Mouse (Mus musculus) cerebellum, adult 9-11 months (tissue): Measurements from ENCODE around the gene Trim31.
A peak's percentile ranks its signal among the peaks of the same experiment; 100 is the strongest.
"Not testable (repeated sequence)": the region's sequence is repeated elsewhere in the genome, so short reads cannot be mapped to it uniquely, and the experiment has no call there.

Experiments
- DNase-seq: peaks from one replicate; pipeline ENCODE4 v3.0.0; 2022

Trim31 gene

GRCm38 (mm10) chr17:36897552-36898205 lies at the start of gene Trim31:
Trim31 (plus strand) TSS chr17:36898118.
- DNase-seq, result no peak

- DNase-seq, result no peak
Observed at GRCm38 (mm10) chr17:36848911-36849310, 49.0 kb upstream of the Trim31 start.

GRCm38 (mm10) chr17:36849992-36850391 lies 47.9 kb upstream of the Trim31 start:
- no peak for DNase-seq

DNA sequence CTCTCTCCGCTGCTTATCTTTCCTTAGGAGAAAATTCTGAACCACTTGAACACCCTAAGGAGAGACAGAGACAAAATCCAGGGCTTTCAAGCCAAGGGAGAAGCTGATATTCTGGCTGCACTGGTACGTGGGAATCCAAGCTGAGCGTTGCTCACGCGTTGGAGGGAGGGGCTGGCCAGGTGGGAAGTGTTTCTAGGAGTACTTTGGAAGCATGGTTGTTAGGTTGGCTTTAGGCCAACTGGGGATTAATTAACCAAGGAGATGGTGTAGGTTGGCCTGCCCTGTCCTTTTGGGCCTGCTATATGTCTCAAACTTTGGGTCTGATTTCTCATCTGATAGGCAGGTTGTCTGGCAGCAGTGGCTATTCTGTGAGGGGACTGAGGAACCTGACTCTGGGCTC lies 46.7 kb upstream of the Trim31 start:
- DNase-seq, result no peak

GRCm38 (mm10) chr17:36851627-36852026 lies 46.3 kb upstream of the Trim31 start:
- no peak for DNase-seq

DNA sequence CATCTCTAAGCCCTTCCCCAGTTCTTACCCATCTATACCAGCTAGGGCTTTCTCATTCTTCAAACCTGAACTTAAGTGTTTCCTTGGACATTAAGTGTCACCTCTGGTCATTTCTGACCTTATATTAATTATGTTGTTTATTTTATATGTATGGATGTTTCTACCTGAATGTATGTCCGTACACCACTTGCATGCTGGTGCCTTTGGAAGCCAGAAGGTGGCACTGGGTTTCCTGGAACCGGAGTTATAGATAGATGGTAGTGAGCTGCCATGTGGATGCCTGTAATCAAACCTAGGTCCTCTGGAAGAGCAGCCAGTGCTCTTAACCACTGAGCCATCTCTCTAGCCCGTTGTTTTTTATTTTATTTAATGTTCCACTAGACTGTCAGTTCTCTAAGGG lies 42.4 kb upstream of the Trim31 start:
- no peak for DNase-seq

DNA sequence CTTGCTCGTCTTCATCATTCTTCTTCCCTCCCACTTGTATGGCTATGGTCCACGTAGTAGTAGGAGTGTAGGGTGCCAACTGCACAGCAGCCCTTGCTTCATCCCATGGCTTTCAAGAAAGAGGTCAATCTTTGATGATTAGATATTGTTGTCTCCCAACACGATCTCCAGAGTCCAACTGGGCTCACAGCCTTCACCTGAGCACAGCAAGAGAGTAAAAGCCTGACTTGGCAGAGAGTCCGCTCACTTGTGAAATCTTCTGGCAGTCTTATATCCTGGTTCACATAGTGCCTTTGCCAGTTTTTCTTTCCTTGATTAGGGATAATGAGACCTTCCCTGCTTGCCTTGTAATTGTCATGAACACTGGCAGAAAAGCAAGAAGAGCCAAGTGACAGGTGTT lies 41.7 kb upstream of the Trim31 start:
- no peak for DNase-seq

DNA sequence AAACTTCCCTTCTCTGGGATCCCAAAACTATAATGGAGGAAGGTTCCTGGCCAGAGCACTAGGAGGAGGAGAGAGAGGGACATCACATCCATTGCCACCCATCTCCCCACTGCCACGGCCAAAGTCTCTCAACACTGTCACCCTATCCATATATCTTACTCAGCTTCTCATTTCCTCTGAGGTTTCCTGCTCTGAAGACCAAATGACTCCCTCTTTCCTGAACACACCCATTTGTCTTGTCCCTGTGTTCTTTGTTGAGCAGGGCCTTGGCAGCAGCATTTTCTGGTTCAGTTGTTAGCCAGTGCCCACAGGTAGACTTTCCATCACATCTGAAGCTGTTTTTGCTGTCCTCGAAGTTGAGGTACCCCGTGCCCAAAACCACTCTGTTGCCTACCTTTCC lies 39.7 kb upstream of the Trim31 start:
- DNase-seq, result no peak

- no peak for DNase-seq
Observed at GRCm38 (mm10) chr17:36861680-36862079, 36.2 kb upstream of the Trim31 start.

DNA sequence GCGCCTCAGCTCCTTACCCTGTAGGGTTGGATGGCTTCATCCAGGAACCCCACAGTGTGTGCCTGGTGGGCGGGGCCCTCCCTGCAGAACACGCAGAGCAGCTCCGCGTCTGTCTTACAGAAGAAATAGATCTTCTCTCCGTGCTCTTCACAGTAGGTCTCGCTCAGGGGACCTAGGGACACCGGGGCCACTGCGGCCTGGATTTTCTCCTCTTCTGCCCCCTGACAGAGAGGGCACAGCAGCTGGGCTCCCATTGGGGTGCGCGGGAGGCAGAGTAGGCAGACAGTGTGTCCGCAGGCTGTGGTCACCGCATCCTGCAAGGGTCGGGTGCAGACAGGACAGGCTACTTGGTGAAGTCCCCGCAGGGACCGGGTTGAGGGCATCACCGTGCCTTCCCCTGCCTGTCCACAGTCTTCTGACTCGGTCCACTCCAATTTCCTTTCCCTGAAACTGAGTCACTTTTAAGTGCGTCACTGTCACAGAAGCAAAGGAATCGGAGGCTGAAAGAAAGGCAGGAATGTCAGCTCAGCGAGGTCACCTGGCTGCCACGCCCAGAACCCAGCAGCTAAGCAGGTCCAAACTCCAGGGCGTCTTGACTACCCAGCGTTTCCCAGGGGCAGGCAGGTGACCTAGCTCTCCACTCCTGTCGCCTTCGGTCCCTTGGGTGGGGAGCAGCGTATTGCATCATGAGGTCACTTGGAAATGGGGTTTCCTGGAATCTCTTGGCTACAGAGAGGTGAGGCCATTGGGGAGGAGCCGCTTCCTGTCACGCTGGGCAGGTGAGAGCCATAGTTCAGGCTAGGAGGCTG lies 31.0 kb upstream of the Trim31 start, which contains the start of gene Trim15:
Gene Trim15, minus strand, starts transcription at position 492 of the 809 bp plus-strand sequence.
- DNase-seq, result no peak

- no peak for DNase-seq
Observed at GRCm38 (mm10) chr17:36868836-36869235, 29.1 kb upstream of the Trim31 start.

DNA sequence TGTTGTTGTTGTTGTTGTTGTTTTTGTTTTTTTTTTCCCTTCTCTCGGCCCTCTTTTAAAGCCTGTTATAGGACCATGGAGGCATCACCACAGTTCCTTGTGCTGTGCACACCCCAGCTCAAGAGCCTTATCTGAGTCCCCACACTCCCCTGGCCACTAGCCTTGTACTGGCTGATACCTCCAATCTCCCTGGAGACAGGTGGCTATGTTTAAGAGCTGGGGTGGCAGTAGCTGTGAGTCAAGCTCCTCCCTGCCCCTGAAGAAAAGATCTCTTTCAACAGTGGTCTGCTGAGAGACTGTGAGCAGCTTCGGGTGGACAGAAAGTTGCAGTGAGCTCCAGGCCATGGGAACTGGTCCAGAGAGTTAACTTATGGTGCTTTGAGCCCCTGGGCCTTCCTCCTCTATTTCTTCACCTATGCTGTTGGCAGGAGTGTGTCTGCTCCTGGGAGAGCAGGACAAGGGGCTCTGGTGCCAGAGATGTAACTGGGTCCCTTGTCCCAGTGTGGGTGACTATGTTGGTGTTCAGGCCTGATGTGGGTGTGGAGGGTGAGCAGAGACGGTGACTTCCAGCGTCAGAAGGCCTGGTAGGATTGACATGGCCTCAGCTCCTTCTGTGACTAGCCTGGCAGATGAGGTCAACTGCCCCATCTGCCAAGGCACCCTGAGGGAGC lies 28.5 kb upstream of the Trim31 start, which contains the start of gene Trim10:
Gene Trim10, plus strand, starts transcription at position 291 of the 671 bp plus-strand sequence.
- no peak for DNase-seq

DNA sequence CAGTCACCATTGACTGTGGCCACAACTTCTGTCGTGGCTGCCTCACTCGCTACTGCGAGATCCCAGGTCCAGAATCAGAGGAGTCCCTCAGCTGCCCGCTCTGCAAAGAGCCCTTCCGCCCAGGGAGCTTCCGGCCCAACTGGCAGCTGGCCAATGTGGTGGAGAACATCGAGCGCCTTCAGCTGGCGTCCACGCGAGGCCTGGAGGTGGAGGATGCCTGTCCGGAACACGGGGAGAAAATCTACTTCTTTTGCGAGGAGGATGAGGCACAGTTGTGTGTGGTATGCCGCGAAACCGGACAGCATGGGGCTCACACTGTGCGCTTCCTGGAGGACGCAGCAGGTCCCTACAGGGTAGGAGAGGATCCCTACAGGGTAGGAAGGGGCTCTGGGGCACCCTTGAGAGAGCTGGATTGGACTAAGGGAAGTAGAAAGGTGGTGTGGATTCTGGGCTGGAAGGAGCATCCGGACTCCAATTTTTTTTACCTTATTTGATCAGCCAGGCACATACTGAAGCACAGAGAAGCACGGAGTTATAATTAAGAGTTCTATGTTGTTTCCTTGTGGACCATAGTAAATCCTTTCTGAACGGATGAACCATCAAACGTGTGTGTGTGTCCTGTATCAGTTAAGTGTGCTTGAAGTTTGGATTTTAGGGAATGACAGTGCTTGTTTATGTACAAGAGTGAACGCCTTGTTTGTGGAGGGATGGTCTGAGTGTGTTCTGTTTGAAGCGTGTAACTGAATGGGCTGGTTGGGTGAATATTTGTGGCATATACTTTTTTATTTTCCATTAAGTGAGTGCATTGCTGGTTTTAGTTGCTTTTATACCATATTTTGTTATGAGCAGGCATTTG lies 27.7 kb upstream of the Trim31 start:
- no peak for DNase-seq

DNA sequence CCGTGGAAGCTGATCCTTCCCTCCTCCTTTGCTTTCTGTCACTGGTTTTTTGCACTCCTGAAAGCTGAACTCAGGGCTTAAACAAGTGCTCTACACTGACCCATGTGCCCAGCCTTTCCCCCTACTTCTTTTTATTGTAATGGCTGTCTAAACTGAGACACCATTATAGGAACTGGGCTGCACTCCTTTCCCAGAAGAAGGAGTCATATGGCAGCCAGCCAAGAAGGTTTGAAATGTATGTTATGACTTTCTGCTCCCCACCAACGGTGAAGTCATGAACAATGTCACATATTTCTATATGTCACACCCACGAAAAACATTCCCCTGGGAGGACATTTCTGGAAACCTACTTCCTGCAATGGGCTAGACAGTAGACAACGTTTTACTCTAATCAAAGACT lies 23.3 kb upstream of the Trim31 start:
- DNase-seq, result no peak

DNA sequence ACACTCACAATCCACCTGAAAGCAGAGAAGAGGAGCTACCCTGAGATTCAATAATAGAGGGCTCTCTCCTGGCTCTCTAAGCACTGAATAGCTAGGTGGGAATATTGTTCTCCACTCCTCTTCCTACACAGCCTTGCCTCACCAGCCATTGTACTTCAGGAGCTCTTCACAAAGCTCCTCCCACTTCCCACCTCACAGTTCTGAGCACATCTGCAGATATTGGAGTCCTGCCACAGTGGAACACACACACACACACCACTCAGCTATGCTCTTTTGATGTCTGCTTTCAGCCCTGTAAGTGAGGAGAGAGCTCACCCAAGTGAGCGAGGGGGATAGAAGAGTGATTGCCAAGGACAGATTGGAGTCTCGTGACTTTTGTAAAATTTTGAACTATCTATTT lies 14.6 kb upstream of the Trim31 start:
- DNase-seq, result no peak

DNA sequence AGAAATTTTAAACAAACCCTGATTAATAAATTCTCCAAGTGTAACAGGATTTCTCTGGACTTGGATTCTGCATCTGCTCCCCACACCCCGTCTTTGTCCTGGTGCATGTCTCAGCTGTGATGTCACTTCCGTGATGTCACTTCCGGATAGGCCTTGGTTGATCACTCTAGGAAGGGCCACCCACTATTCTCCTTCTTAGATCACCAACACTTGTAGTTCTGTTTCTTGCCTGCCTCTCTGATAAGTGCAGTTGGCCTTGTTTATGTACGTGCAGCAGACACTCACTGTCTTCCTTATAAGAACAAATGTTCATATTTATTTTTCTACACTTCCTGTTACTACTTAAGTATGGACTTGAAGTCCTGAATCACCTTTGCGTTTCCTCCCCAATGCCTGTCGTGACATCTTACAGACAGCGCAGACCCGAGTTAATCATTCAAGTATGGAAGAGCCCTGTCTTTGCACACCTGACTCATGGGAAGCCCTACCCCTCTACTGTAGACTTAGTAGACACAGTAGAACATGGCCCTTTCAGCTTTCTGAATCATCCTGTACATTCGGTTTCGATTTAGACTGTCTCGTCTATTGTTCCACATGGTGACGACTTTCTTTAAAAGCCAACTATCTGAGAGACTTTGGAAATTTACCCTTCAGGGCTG lies 12.7 kb upstream of the Trim31 start:
- DNase-seq, result no peak

GRCm38 (mm10) chr17:36890073-36890903 lies 7.6 kb upstream of the Trim31 start, which contains the start of gene Trim40:
Trim40 (minus strand) TSS chr17:36890123.
- no peak for DNase-seq

DNA sequence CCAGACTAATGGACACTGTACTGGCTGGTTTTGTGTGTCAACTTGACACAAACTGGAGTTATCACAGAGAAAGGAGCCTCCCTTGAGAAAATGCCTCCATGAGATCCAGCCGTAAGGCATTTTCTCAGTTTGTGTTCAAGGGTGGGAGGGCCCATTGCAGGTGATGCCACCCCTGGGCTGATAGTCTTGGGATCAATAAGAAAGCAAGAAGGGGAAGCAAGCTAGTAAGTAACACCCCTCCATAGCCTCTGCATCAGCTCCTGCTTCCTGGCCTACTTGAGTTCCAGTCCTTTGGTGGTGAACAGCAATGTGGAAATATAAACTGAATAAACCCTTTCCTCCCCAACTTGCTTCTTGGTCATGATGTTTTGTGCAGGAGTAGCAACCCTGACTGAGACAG lies 6.4 kb upstream of the Trim31 start:
- not testable (repeated sequence) for DNase-seq

DNA sequence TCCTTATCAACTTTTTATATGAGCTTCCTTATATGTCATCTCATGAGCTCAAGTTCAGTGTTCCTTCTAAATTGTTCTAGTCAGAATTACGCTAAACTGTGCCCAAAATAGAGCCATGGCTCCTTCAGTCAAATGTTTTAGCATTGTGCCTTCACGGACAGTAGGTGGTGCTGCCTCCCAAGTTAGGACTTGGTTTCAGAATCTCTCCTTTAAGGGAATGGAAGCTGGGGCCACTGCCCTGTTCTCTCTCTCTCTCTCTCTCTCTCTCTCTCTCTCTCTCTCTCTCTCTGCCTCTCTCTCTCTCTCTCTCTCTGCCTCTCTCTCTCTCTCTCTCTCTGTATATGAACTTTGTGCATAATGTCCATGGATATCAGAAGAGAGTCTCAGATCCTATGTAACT lies 5.6 kb upstream of the Trim31 start:
- DNase-seq, result no peak

DNA sequence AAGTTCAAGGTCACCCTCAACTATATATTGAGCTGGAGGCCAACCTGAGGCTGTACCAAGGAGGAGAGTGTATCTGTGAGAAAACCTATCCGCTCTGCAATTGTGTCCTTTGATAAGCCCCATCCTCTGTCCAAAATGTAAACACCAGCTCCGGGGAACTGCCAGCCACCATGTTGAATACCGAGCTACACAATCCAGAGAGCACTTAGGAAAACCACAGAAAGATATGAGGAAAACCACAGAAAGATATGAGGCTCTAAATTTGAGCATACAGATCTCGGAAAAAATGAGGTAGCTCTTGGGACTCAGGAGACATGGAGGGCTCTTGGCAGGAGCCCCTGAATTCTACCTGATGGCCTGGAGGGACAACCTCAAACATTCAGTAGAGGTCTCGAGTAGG lies 4.5 kb upstream of the Trim31 start:
- no peak for DNase-seq

GRCm38 (mm10) chr17:36896583-36896982 lies 1.3 kb upstream of the Trim31 start:
- peak; percentile 20 for DNase-seq
